Mouse (Mus musculus) spleen, postnatal 36 days (tissue): Measurements from ENCODE around the gene Sstr2.
"Not testable (repeated sequence)": the region's sequence is repeated elsewhere in the genome, so short reads cannot be mapped to it uniquely, and the experiment has no call there.

ENCODE experiments used
- DNase-seq, 2 experiments: peaks; one replicate each; pipeline ENCODE4 v3.0.0; 2022; ENCODE audit warnings: low spot score in 2 of 2, mixed read lengths in 1 of 2

Gene Sstr2

DNA sequence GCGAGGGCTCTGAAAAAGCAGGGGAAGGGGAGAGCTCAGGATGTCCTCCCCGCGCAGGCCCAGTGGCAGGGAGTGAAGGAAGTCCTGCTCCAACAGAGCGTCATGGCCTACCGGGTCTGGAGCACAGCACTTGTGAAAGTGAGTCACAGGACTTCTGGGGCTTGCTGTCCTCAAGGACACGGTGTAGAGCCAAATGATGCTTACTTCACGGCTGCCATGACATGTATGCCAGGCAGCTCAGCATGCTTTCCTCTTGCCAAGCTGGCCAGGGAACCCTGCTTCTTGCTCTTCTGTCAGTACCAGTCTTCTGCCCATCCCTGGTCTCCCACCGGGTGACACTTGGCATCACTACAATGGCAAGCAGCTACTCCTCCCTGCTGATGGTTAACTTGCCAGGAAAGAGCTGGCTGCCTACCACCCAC is 37.4 kb downstream of the Sstr2 start:
- no peak for DNase-seq

- DNase-seq: no peak
Measured at GRCm38 (mm10) chr11:113657221-113657620, 38.1 kb downstream of the Sstr2 start.

DNA sequence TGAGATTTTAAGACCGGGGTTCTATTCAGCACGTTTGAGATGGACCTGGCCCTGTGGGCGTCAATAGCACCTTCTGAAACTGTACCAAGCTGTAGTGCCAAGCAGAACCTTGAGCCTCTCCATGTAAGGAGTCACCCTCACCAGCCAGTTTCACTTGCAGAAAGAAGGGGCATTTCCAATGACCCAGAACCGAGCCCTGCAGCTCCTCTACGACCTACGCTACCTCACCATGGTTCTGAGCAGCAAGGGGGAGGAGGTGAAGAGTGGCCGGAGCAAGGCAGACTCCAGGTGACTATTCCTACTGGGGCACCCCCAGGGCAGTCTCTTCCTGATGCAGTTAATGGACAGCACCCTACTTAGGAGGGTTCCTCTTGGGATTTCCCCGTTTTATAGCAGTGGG is 39.2 kb downstream of the Sstr2 start:
- no peak for DNase-seq

DNA sequence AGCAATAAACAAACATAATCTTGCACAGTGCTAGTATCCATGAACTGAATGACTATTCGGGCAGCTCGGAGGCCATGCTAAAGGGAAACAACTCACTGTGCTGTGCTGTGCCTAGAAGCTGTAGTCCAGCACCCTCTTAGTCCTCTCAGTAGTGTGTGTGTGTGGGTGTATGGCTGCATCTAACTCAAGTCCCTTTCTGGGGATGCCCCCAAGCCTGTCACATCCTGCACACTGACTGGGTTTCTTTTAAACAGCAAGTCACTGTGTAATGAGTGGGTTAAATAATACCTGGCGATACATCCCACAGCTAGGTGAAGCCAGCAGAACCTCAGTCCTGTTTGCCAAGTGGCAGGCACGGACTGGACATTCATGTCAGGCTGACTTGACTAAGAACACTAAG is 39.6 kb downstream of the Sstr2 start:
- DNase-seq: no peak

DNA sequence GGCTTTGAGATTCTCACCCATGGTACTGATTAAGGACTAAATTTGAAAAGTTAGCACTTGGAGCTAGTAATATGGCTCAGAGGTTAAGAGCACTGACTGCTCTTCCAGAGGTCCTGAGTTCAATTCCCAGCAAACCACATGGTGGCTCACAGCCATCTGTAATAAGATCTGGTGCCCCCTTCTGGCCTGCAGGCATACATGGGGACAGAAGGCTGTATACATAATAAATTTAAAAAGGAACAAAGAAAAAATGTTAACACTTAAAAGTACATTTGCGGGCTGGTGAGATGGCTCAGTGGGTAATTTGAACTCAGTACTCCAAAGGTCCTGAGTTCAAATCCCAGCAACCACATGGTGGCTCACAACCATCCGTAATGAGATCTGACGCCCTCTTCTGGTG is 41.1 kb downstream of the Sstr2 start:
- DNase-seq: not testable (repeated sequence)

GRCm38 (mm10) chr11:113660940-113661339 is 41.8 kb downstream of the Sstr2 start:
- DNase-seq: no peak

DNA sequence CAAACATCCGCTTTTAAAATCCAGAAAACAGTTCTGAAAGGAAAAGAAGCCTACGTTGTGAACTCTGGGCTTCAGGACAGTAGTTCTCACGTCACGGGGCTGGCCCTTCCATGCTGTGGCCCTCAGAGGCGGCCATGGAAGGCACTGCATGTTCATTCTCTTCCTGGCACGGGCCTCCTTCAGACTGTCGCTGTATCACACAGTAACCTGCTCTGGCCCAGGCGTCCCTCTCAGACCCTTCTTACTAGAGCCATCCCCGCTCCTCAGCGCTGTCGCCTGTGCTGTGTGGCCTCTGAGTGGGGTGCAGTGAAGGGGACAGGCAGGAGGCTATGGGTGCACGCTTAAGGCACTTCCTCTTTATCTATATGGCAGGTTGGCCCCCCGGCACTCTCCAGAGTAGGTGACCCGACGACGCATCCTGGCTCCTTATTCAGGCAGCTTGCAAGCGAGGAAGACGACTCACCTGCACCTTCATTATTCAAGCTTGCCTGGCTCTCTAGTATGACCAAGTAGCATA is 42.8 kb downstream of the Sstr2 start:
- DNase-seq: no peak

GRCm38 (mm10) chr11:113664279-113664678 is 45.1 kb downstream of the Sstr2 start:
- no peak for DNase-seq

DNA sequence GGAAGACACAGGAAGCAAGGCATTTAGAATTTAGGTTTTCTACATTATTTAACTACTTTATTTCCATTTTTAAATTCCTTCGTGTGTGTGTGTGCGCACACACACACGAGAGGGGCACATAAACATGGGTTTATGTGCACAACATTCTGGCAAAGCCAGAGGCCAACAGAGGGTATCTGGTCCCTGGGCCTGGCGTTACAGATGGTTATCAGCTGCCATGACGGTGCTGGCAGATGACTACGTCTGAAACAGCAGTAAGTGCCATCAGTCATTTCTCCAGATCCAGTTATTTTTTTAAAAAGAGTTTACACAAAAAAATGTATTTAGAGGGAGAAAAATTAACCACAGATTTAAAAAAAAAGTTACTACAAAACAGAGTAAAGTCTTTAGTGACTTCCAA is 47.1 kb downstream of the Sstr2 start:
- DNase-seq: no peak

DNA sequence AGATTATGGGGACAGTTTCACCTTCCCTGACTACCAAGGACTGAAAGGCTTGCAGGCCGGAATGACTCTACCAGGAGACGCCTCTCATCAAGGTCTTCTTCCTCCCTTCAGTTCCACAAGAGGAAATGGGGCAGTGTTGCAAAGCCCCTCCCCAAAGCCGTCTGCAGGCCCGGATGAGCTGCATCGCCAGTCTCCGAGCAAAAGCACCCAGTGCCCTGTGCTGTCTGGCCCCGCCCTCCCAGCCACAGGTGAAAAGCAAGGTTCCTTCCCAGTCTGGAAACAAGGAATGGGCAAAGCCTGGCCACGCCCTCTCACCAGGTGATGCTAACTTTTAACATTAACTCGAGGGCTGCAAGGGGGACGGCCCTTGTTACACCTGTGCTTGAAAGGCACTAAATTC is 47.5 kb downstream of the Sstr2 start:
- DNase-seq: peak in 1 of 2 experiments; percentile 26

- DNase-seq: no peak
Measured at GRCm38 (mm10) chr11:113667122-113667521, 48.0 kb downstream of the Sstr2 start.

GRCm38 (mm10) chr11:113667704-113668103 is 48.6 kb downstream of the Sstr2 start:
- no peak for DNase-seq

DNA sequence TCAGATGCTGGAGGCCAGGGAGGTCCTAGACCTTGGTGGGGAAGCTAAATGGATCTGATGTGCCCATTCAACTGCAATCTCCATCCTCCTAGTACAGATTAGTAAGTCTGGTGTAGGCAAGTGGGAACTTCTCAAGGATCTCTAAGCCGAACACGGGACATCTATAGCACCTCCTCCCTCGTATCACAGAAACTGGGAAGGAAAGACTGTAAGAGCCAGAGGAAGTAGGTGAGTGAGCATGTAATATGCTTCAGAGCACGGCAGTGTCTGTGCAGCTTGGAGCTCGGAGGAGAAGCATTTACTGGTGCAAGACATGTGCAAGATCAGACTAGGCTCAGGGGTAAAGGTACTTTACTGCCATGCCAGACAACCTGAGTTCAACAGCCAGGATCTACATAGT is 49.7 kb downstream of the Sstr2 start:
- no peak for DNase-seq

DNA sequence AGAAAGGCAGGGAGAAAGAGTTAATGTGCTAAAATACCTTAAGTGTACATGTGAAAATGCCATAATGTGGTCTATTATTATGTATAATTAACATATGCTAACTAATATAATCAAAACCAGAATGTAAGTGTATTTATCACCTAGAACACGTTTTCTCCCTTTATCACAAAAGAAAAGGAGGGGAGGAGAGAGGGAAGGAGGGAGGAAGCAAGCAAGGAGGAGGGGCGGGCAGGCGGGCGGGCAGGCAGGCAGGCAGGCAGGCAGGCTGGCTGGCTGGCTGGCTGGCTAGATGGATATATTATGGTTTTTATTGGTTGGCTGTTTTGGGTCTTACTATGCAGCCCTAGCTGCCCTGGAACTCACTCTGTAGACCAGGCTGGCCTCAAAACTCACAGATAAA is 50.6 kb downstream of the Sstr2 start:
- no peak for DNase-seq

DNA sequence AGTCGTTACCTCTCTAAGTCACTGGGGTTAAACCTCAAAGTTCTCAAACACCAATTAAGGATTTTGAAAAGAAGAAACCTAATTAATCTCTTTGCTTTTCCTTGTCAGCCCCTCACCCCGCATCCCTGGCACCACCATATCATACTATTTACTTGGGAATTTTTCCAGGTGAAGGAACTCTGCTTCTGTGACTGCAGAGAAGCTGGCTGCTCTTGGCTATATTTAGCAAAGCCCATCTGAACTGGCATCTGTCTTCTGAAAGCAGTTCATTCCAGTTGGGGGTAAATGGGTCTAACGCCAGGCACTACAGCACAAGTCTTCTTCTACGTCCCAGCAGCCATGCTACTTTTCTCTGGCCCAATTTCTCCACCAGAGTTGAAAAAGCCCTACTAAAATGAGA is 54.5 kb downstream of the Sstr2 start:
- no peak for DNase-seq

- DNase-seq: no peak
Measured at GRCm38 (mm10) chr11:113674595-113674994, 55.5 kb downstream of the Sstr2 start.
